15 mouse cellular contexts compared by ENCODE assay signal in the genomic region with DNA sequence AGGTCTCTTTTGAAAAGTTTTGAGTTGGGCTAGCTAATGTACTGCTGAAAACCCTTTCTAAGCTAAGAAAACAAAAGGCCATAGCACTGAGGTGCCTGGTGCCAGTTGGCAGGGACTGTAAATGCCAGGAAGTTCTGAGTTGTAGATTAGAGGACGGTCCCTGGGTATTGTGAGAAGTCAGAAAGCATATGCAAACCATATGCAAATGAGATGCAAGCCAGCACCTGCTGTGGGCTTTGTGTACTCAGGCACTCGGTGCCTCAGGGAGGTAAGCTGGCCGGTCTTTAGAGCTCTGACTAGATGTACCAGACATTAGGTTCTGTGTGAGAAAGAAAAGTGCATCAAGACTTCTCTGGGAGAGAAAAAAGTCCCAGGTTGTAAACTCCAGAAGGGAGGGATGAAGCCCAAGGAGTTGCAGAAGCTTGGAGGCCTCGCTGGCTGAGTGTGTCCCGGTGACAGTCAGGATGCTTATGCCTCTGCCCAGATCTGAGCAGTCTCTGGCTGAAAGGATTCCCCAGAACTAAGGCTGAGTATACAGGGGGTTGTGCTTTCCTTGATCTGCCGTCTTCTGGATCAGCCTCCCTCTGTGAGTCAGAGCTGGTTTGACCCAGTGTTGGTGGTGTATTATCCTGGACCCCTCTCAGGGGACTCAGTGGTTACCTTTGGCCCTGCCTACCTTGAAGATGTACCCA.
A peak's percentile ranks its signal among the peaks of the same experiment; 100 is the strongest.
DNase-seq lines count a peak whose midpoint lies in the region; ATAC-seq lines count a peak whose summit lies in the region.
"Had no signal": no experiment of that assay in that cellular context is flagged by ENCODE, and none has a peak within 500 bp of the region (broad histone marks: within the 10 kb centered on the region; RNA-seq: fewer than 3 reads in every experiment).

No protein-coding gene starts in this region.

- no peaks in the 10 kb centered on the region for H3K27me3 ChIP-seq in forebrain, embryonic 15.5 days
- H3K27me3 ChIP-seq in neural tube, embryonic 14.5 days (ENCODE audit: control insufficient read depth, insufficient read depth, low read length): no peaks in the 10 kb centered on the region
- H3K27me3 ChIP-seq: embryonic facial prominence, embryonic 12.5 days; heart, embryonic 15.5 days had no signal

- 10% methylated on average over 6 of the region's 6 CpGs for whole genome bisulfite sequencing in forebrain, embryonic 15.5 days
- 15% methylated on average over 6 of the region's 6 CpGs for WGBS in neural tube, embryonic 14.5 days

- no peaks in the 10 kb centered on the region for H3K36me3 ChIP-seq in forebrain, embryonic 15.5 days
- no peaks in the 10 kb centered on the region for H3K36me3 ChIP-seq in neural tube, embryonic 14.5 days (ENCODE audit: control insufficient read depth, insufficient read depth, low read length)
- H3K36me3 ChIP-seq: embryonic facial prominence, embryonic 12.5 days; heart, embryonic 15.5 days had no signal

- no peaks in the 10 kb centered on the region for H3K9me3 ChIP-seq in forebrain, embryonic 15.5 days
- no peaks in the 10 kb centered on the region for H3K9me3 ChIP-seq in neural tube, embryonic 14.5 days (ENCODE audit: control insufficient read depth, low read length)
- H3K9me3 ChIP-seq: embryonic facial prominence, embryonic 12.5 days; heart, embryonic 15.5 days had no signal

- no peak overlapping the region for H3K9ac ChIP-seq in forebrain, embryonic 15.5 days (replicated peaks)
- no peak overlapping the region for H3K9ac ChIP-seq in neural tube, embryonic 14.5 days (replicated peaks; ENCODE audit: low read depth, low read length)
- H3K9ac ChIP-seq: embryonic facial prominence, embryonic 12.5 days; heart, embryonic 15.5 days; lung, embryonic 14.5 days had no signal

- intact Hi-C loops in left cerebral cortex, postnatal 4 days (cut with DNase I): loop anchor here (5.0 kb wide), 1 partner anchor 137 kb away; no protein-coding TSS in a partner anchor

- H3K4me1 ChIP-seq in forebrain, embryonic 15.5 days: peaks cover 45% of the 10 kb centered on the region
- H3K4me1 ChIP-seq in neural tube, embryonic 14.5 days (ENCODE audit: control insufficient read depth, insufficient read depth, low read length): no peaks in the 10 kb centered on the region
- H3K4me1 ChIP-seq: embryonic facial prominence, embryonic 12.5 days; heart, embryonic 15.5 days had no signal

- ATAC-seq in forebrain, embryonic 15.5 days (replicated peaks): peak; percentile 75
- ATAC-seq in neural tube, embryonic 14.5 days (ENCODE audit: low read depth): peak; percentile 73; the same call in 1 of the 2 replicates

- H3K4me2 ChIP-seq in forebrain, embryonic 15.5 days (replicated peaks): no peak overlapping the region
- no peak overlapping the region for H3K4me2 ChIP-seq in neural tube, embryonic 14.5 days (ENCODE audit: low read depth, low read length)
- H3K4me2 ChIP-seq: embryonic facial prominence, embryonic 12.5 days; heart, embryonic 15.5 days; lung, embryonic 14.5 days had no signal

- H3K27ac ChIP-seq in forebrain, embryonic 15.5 days (replicated peaks): peak overlapping the region; percentile 81
- H3K27ac ChIP-seq in neural tube, embryonic 14.5 days (ENCODE audit: low read depth, low read length): peak overlapping the region; percentile 49; the same call in 1 of the 2 replicates
- H3K27ac ChIP-seq: embryonic facial prominence, embryonic 12.5 days; heart, embryonic 15.5 days; stomach, postnatal 0 days had no signal

- peak; percentile 47 for DNase-seq in left cerebral cortex, postnatal 4 days
- DNase-seq in left cerebral cortex, adult 8-10 months (ENCODE audit: low spot score in 2 of 2): no peak
- peak; percentile 23 for DNase-seq in mesoderm, embryonic 11.5 days (ENCODE audit: low read depth, low spot score)
- DNase-seq in Muller cell, postnatal 12 days (ENCODE audit: inconsistent ontology term): no peak
- no peak for DNase-seq in cerebellum, postnatal 36 days
- DNase-seq in lung, adult 18-20 months: no peak
- DNase-seq: cerebellum, adult 8-10 months; kidney, postnatal 14 days; lung, embryonic 14.5 days; spleen, adult 18-20 months had no signal

- H3K4me3 ChIP-seq in forebrain, embryonic 15.5 days: no peak overlapping the region
- no peak overlapping the region for H3K4me3 ChIP-seq in neural tube, embryonic 14.5 days (ENCODE audit: low read depth, low read length)
- H3K4me3 ChIP-seq: embryonic facial prominence, embryonic 12.5 days; heart, embryonic 15.5 days had no signal

Comparison
In these comparisons a context has a peak if more than half of its experiments do, and no peak if none do; other contexts are left out.
1. DNase-seq: peak in left cerebral cortex, postnatal 4 days (single experiment) and mesoderm, embryonic 11.5 days (single experiment); none in left cerebral cortex, adult 8-10 months (0 of 2), Muller cell, postnatal 12 days (single experiment), cerebellum, postnatal 36 days (0 of 2) and lung, adult 18-20 months (0 of 2).